Mouse (Mus musculus): Measurements from ENCODE around the gene Ctcfl. TPM values are rescaled to one million over a fixed set of nuclear protein-coding genes. Genes with fewer than 3 reads are reported as not detected.
"Not testable (repeated sequence)": the region's sequence is repeated elsewhere in the genome, so short reads cannot be mapped to it uniquely, and the experiment has no call there.

Ctcfl gene
- total and polyA plus RNA-seq, 2 experiments from 2014 or later, result 0.06 TPM; not detected in 1

GRCm38 (mm10) chr2:173106889-173107785 is 12.2 kb downstream of the Ctcfl start:
- H3K4me1 ChIP-seq (ENCODE audit: insufficient read depth), result no peaks in the 10 kb centered on the region
- peak; percentile 84 for DNase-seq
- no peaks in the 10 kb centered on the region for H3K36me3 ChIP-seq (ENCODE audit: insufficient read depth)
- 17% methylated on average over 14 of the region's 14 CpGs for WGBS
- no peak overlapping the region for H3K4me3 ChIP-seq (ENCODE audit: low read depth, low read length)
- H3K9me3 ChIP-seq (ENCODE audit: low read length), result no peaks in the 10 kb centered on the region
- no peak overlapping the region for H3K27ac ChIP-seq (ENCODE audit: low read depth, low read length)
- H3K27me3 ChIP-seq (ENCODE audit: insufficient read depth, low read length), result no peaks in the 10 kb centered on the region; the same call in 1 of the 2 replicates
- TF ChIP-seq CTCF (IDR thresholded peaks at IDR 0.05; ENCODE audit: low read depth), result peak; percentile 89
- no peak overlapping the region for H3K4me2 ChIP-seq (ENCODE audit: low read depth)
- H3K9ac ChIP-seq, result no peak overlapping the region
- no peak for ATAC-seq

- no peaks in the 10 kb centered on the region for H3K36me3 ChIP-seq (ENCODE audit: insufficient read depth)
- TF ChIP-seq CTCF (IDR thresholded peaks at IDR 0.05; ENCODE audit: low read depth), result no peak
- no peak overlapping the region for H3K4me2 ChIP-seq (ENCODE audit: low read depth)
- no peak overlapping the region for H3K4me3 ChIP-seq (ENCODE audit: low read depth, low read length)
- DNase-seq (no peak), ATAC-seq (no peak)
- no peaks in the 10 kb centered on the region; the same call in 1 of the 2 replicates for H3K27me3 ChIP-seq (ENCODE audit: insufficient read depth, low read length)
- no peaks in the 10 kb centered on the region for H3K4me1 ChIP-seq (ENCODE audit: insufficient read depth)
- no peak overlapping the region for H3K9ac ChIP-seq
- no peak overlapping the region for H3K27ac ChIP-seq (ENCODE audit: low read depth, low read length)
- no peaks in the 10 kb centered on the region for H3K9me3 ChIP-seq (ENCODE audit: low read length)
- WGBS, result 82% methylated on average over 9 of the region's 9 CpGs
These were observed 12.9 kb downstream of the Ctcfl start for GRCm38 (mm10) chr2:173106409-173106808.

- H3K4me1 ChIP-seq (ENCODE audit: insufficient read depth); H3K9ac ChIP-seq; H3K4me2 ChIP-seq (ENCODE audit: low read depth); H3K27me3 ChIP-seq (ENCODE audit: insufficient read depth, low read length); H3K36me3 ChIP-seq (ENCODE audit: insufficient read depth); H3K27ac ChIP-seq (ENCODE audit: low read depth, low read length); H3K4me3 ChIP-seq (ENCODE audit: low read depth, low read length); H3K9me3 ChIP-seq (ENCODE audit: low read length): not testable (repeated sequence)
- peak; percentile 51 for ATAC-seq
- TF ChIP-seq CTCF (IDR thresholded peaks at IDR 0.05; ENCODE audit: low read depth), result peak; percentile 86
- DNase-seq, result peak; percentile 22
- 87% methylated on average over 10 of the region's 10 CpGs for WGBS
These were observed 22.0 kb downstream of the Ctcfl start for GRCm38 (mm10) chr2:173097337-173097736.

GRCm38 (mm10) chr2:173089437-173089836 is 29.9 kb downstream of the Ctcfl start:
- Histone ChIP-seq H3K4me3 (ENCODE audit: low read depth, low read length) (no peak overlapping the region), H3K27ac (ENCODE audit: low read depth, low read length) (no peak overlapping the region), H3K27me3 (ENCODE audit: insufficient read depth, low read length) (no peaks in the 10 kb centered on the region; the same call in 1 of the 2 replicates), H3K4me1 (ENCODE audit: insufficient read depth) (no peaks in the 10 kb centered on the region), H3K4me2 (ENCODE audit: low read depth) (no peak overlapping the region), H3K36me3 (ENCODE audit: insufficient read depth) (no peaks in the 10 kb centered on the region), H3K9me3 (ENCODE audit: low read length) (no peaks in the 10 kb centered on the region), H3K9ac (no peak overlapping the region)
- DNase-seq (peak; percentile 91), ATAC-seq (peak; percentile 87)
- WGBS, result 15% methylated on average over 6 of the region's 6 CpGs
- TF ChIP-seq CTCF (IDR thresholded peaks at IDR 0.05; ENCODE audit: low read depth), result peak; percentile 98

GRCm38 (mm10) chr2:173087405-173087804 is 31.9 kb downstream of the Ctcfl start:
- Histone ChIP-seq H3K36me3 (ENCODE audit: insufficient read depth) (no peaks in the 10 kb centered on the region), H3K9me3 (ENCODE audit: low read length) (no peaks in the 10 kb centered on the region), H3K27ac (ENCODE audit: low read depth, low read length) (no peak overlapping the region), H3K4me1 (ENCODE audit: insufficient read depth) (no peaks in the 10 kb centered on the region), H3K9ac (no peak overlapping the region), H3K4me3 (ENCODE audit: low read depth, low read length) (no peak overlapping the region), H3K4me2 (ENCODE audit: low read depth) (no peak overlapping the region), H3K27me3 (ENCODE audit: insufficient read depth, low read length) (no peaks in the 10 kb centered on the region; the same call in 1 of the 2 replicates)
- ATAC-seq (no peak), DNase-seq (no peak)
- 57% methylated on average over 13 of the region's 13 CpGs for WGBS
- no peak for TF ChIP-seq CTCF (IDR thresholded peaks at IDR 0.05; ENCODE audit: low read depth)

- WGBS, result 81% methylated on average over 9 of the region's 9 CpGs
- Histone ChIP-seq H3K27me3 (ENCODE audit: insufficient read depth, low read length) (no peaks in the 10 kb centered on the region; the same call in 1 of the 2 replicates), H3K9ac (no peak overlapping the region), H3K27ac (ENCODE audit: low read depth, low read length) (no peak overlapping the region), H3K9me3 (ENCODE audit: low read length) (no peaks in the 10 kb centered on the region), H3K4me1 (ENCODE audit: insufficient read depth) (no peaks in the 10 kb centered on the region), H3K4me3 (ENCODE audit: low read depth, low read length) (no peak overlapping the region), H3K36me3 (ENCODE audit: insufficient read depth) (no peaks in the 10 kb centered on the region), H3K4me2 (ENCODE audit: low read depth) (no peak overlapping the region)
- no peak for ATAC-seq
- no peak for TF ChIP-seq CTCF (IDR thresholded peaks at IDR 0.05; ENCODE audit: low read depth)
- no peak for DNase-seq
These were observed 33.6 kb downstream of the Ctcfl start for GRCm38 (mm10) chr2:173085763-173086162.

GRCm38 (mm10) chr2:173084871-173085270 is 34.5 kb downstream of the Ctcfl start:
- 97% methylated on average over 11 of the region's 11 CpGs for WGBS
- DNase-seq (no peak), ATAC-seq (no peak)
- Histone ChIP-seq H3K27me3 (ENCODE audit: insufficient read depth, low read length) (no peaks in the 10 kb centered on the region; the same call in 1 of the 2 replicates), H3K9me3 (ENCODE audit: low read length) (no peaks in the 10 kb centered on the region), H3K27ac (ENCODE audit: low read depth, low read length) (no peak overlapping the region), H3K36me3 (ENCODE audit: insufficient read depth) (no peaks in the 10 kb centered on the region), H3K4me2 (ENCODE audit: low read depth) (no peak overlapping the region), H3K9ac (no peak overlapping the region), H3K4me1 (ENCODE audit: insufficient read depth) (no peaks in the 10 kb centered on the region), H3K4me3 (ENCODE audit: low read depth, low read length) (no peak overlapping the region)
- no peak for TF ChIP-seq CTCF (IDR thresholded peaks at IDR 0.05; ENCODE audit: low read depth)

Data from forebrain, postnatal 0 days (tissue).